Mouse (Mus musculus) kidney, adult 9 months (tissue): ENCODE results near the gene Gm21987.

Source experiments
- DNase-seq: peaks from one replicate; pipeline ENCODE4 v3.0.0; 2022

Gene Gm21987

GRCm38 (mm10) chr16:38398266-38398665, 51.4 kb downstream of the Gm21987 start:
- DNase-seq, result peak; percentile 86

DNA sequence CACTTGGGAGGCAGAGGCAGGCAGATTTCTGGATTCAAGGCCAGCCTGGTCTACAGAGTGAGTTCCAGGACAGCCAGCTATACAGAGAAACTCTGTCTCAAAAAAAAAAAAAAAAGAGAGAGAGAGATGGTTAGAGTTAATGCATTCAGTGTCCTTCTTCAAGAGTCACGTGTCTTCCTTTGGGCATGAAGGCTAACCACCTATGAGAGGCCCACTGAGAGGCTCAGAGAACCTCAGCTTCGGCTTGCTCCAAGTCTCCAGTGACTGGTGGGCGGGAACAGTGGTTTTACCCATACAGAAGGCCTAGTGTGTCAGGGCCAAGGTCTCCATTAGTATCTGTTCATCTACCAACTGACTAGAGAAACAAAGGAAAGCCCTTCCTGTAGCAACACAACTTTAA, 52.2 kb downstream of the Gm21987 start:
- DNase-seq, result no peak

DNA sequence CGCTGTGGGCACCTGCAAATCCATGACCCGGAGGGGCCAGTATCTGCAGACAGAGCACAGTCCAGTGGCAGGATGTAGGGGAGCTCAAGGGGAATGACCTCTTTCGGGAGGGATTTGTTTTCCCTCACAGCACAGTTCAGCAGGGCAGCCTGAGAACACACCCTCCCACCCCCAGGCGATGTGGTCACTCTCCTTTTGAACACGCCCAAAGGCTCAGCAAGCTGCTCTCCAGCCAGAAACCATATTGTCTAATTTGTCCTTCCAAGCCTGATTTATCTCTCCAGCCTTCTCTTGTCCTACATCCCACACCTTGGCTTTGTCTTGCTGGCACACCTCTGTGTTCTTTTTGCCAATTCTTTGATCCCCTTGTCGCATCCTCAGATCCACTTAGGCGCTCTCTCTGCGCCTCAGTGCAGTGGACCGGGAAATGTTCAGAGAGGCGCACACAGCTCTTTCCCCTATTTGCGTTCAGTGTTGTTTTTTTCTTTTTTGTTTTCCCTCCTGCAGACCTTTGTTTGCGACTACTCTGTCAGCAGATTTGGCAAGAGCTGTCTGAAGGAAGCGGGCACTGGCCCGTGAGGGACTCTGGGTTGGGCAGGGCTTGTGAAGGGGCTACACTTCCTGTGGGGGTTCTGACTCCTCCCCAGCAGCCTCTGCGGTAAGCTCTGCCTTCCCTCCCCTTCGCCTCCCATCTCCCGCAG, 52.8 kb downstream of the Gm21987 start:
- DNase-seq, result peak; percentile 69

- DNase-seq, result no peak
Observed at GRCm38 (mm10) chr16:38400311-38400960, 53.6 kb downstream of the Gm21987 start.

DNA sequence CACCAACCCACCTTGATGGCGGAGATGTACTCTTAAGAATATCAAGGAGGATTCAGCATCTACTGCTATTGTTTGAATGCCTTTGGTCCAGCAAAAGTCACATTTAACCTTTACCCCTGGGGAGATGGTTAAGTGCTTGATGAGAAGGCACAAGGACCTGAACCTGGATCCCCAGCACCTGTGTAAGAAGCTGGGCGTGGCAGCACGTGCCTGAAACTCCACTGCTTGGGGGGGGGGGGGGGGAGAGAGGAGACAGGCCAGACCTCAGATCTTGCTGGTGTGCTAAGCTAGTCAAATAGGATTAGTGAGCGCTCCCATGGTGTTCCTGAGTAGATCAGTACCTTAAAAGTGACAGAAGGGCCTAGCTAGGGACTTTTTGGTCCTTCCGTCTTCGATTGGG, 54.6 kb downstream of the Gm21987 start:
- no peak for DNase-seq

DNA sequence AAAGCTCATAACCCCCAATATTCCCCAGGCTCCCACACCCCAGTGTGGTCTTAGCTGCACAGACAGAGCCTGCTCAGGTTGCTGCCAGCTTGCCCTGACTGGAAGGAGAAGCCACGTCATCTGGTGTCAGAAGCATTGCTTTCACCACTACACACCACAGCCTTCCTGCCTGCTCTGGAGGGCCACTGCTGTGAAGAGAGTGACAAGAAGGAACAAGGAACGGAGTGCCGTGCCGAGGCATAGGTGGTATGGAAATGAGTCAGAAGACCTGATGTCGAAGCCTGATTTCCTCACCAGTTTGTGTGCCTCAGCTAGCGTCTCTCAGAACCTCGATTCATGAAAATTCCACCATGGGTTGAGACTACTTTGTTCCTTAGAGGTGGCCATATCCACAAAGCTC, 56.8 kb downstream of the Gm21987 start:
- DNase-seq, result no peak

GRCm38 (mm10) chr16:38406293-38406692, 59.5 kb downstream of the Gm21987 start:
- no peak for DNase-seq

GRCm38 (mm10) chr16:38406708-38407107, 59.9 kb downstream of the Gm21987 start:
- DNase-seq, result no peak

DNA sequence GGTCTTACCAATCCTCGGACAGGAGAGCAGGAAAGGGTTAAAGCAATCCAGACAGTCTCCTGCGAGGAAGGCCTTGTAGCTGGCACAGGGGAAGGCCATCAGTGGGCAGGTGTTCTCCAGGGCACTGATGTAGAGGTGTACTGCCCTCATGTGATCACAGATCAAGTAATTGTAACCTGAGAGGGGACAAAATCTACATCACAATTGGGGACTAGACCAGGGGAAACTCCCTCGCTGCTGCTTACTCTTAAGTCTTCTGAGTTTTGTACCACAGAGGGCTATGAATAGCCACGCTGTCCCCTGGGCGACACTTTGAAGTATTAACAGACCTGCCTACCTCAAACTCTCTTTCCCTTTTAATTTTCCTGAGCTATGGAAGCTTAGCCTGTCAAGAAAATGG, 60.7 kb downstream of the Gm21987 start:
- DNase-seq, result no peak

GRCm38 (mm10) chr16:38408416-38408815, 61.6 kb downstream of the Gm21987 start:
- DNase-seq, result no peak
